Mouse (Mus musculus) CD4-positive, CD25-positive, alpha-beta regulatory T cell, adult 4 months (primary cell): ENCODE results near the gene Synj1. TPM values are rescaled to one million over a fixed set of nuclear protein-coding genes. Genes with fewer than 3 reads are reported as not detected.

Source experiments
- polyA plus RNA-seq, 2 experiments: library from polyadenylated mRNA; unstranded; fragments of 100-300 nt; shearing (Covaris generic); gene quantifications; one replicate each; pipeline ENCODE4 v1.2.1; 2017

Gene Synj1
- polyA plus RNA-seq, 2 experiments from 2014 or later: 30.6 to 40.9 TPM

Other genes with a start within 250 kb of the Synj1 start
- gene Urb1, start 200.9 kb downstream of the Synj1 start, polyA plus RNA-seq: 1 to 10 TPM; 3.5 to 4.2 TPM
- gene Eva1c, start 184.6 kb downstream of the Synj1 start, polyA plus RNA-seq: not detected
- 10 to 100 TPM; 20.2 to 22.6 TPM for gene Cfap298, start 76.2 kb downstream of the Synj1 start, polyA plus RNA-seq
- 100 to 1,000 TPM; 121 to 128 TPM for gene Paxbp1, start 33.2 kb upstream of the Synj1 start, polyA plus RNA-seq
- 1 to 10 TPM; 1.5 to 2.0 TPM for gene 4932438H23Rik, start 83.8 kb upstream of the Synj1 start, polyA plus RNA-seq
- gene Olig2, start 214.1 kb upstream of the Synj1 start, polyA plus RNA-seq: not detected